Mouse (Mus musculus) ovary, adult 18-20 months (tissue): ENCODE results near the gene Wdfy1.

Experiments
- DNase-seq: peaks from one replicate; pipeline ENCODE4 v3.0.0; 2022; ENCODE audit warnings: low spot score, mixed read lengths

The Wdfy1 gene

GRCm38 (mm10) chr1:79657411-79657810, 118.5 kb downstream of the Wdfy1 start:
- DNase-seq, result no peak

GRCm38 (mm10) chr1:79655819-79656555, 120.0 kb downstream of the Wdfy1 start:
- no peak for DNase-seq

GRCm38 (mm10) chr1:79654948-79655347, 121.0 kb downstream of the Wdfy1 start:
- no peak for DNase-seq
